Mouse (Mus musculus): ENCODE results near the gene Sdf4.

- no peak for TF ChIP-seq CTCF (IDR thresholded peaks at IDR 0.05; ENCODE audit: control insufficient read depth, insufficient read depth, low read length)
- no peak for TF ChIP-seq POLR2A (IDR thresholded peaks at IDR 0.05; ENCODE audit: borderline replicate concordance, control insufficient read depth, low read depth, low read length)
Observed at GRCm38 (mm10) chr4:156023520-156023919, 30.8 kb downstream of the Sdf4 start.
